In genomic region chr2:13572647-13573407, GRCm38 (mm10) we compare ENCODE assay signal across 8 mouse cellular contexts. TPM values are rescaled to one million over a fixed set of nuclear protein-coding genes. Genes with fewer than 3 reads are reported as not detected.
DNase-seq lines count a peak whose midpoint lies in the region; ATAC-seq lines count a peak whose summit lies in the region.

No protein-coding gene starts in this region.

- H3K9me3 ChIP-seq in forebrain, embryonic 10.5 days, result no peaks in the 10 kb centered on the region
- H3K9me3 ChIP-seq in liver, embryonic 13.5 days (replicated peaks), result no peaks in the 10 kb centered on the region
- H3K9me3 ChIP-seq in stomach, embryonic 14.5 days (ENCODE audit: control insufficient read depth, low read depth, low read length), result no peaks in the 10 kb centered on the region

- no peak for ATAC-seq in CD4-positive, CD25-positive, alpha-beta regulatory T cell, adult 4 months
- no peak; the same call in 1 of the 2 replicates for ATAC-seq in liver, embryonic 13.5 days (ENCODE audit: low read depth)
- peak; percentile 10; the same call in 1 of the 2 replicates for ATAC-seq in stomach, embryonic 14.5 days (ENCODE audit: insufficient number of reproducible peaks, insufficient read depth, low FRiP score, low read depth)

- peaks cover 26% of the 10 kb centered on the region for H3K36me3 ChIP-seq in forebrain, embryonic 10.5 days (replicated peaks)
- H3K36me3 ChIP-seq in liver, embryonic 13.5 days, result no peaks in the 10 kb centered on the region
- peaks cover 4% of the 10 kb centered on the region; the same call in 1 of the 2 replicates for H3K36me3 ChIP-seq in stomach, embryonic 14.5 days (ENCODE audit: control insufficient read depth, insufficient read depth, low read length)

- H3K9ac ChIP-seq in liver, embryonic 13.5 days, result no peak overlapping the region
- H3K9ac ChIP-seq in stomach, embryonic 14.5 days (replicated peaks; ENCODE audit: low read depth, low read length), result peak overlapping the region; percentile 73; the same call in 1 of the 2 replicates

- peaks cover 47% of the 10 kb centered on the region for H3K4me1 ChIP-seq in forebrain, embryonic 10.5 days
- peaks cover 31% of the 10 kb centered on the region for H3K4me1 ChIP-seq in liver, embryonic 13.5 days (replicated peaks)
- H3K4me1 ChIP-seq in stomach, embryonic 14.5 days (ENCODE audit: control insufficient read depth, insufficient read depth, low read length), result peaks cover 13% of the 10 kb centered on the region; the same call in 1 of the 2 replicates

- peak overlapping the region; percentile 66 for H3K4me2 ChIP-seq in liver, embryonic 13.5 days
- peak overlapping the region; percentile 90 for H3K4me2 ChIP-seq in stomach, embryonic 14.5 days (replicated peaks; ENCODE audit: low read depth, low read length)

- H3K27ac ChIP-seq in forebrain, embryonic 10.5 days, result peak overlapping the region; percentile 97
- peak overlapping the region; percentile 58 for H3K27ac ChIP-seq in liver, embryonic 13.5 days
- peak overlapping the region; percentile 98 for H3K27ac ChIP-seq in stomach, embryonic 14.5 days (ENCODE audit: low read length)

- peak; percentile 47 for DNase-seq in CD4-positive, CD25-positive, alpha-beta regulatory T cell, adult 2 months (ENCODE audit: low read depth, low spot score)
- peak; percentile 95 for DNase-seq in 416B (ENCODE audit: low read depth)
- peak; percentile 20 for DNase-seq in forebrain, embryonic 10.5 days (ENCODE audit: extremely low spot score, low spot score)
- DNase-seq in liver, embryonic 13.5 days, result no peak
- DNase-seq in right cerebral cortex, postnatal 14 days, result no peak
- no peak for DNase-seq in right cerebral cortex, adult 18-20 months

- no peaks in the 10 kb centered on the region for H3K27me3 ChIP-seq in forebrain, embryonic 10.5 days (ENCODE audit: poor library complexity, severe bottlenecking)
- peaks cover 60% of the 10 kb centered on the region for H3K27me3 ChIP-seq in liver, embryonic 13.5 days
- no peaks in the 10 kb centered on the region for H3K27me3 ChIP-seq in stomach, embryonic 14.5 days (ENCODE audit: control insufficient read depth, insufficient read depth, low read length)

- 2% methylated on average over 12 of the region's 12 CpGs for WGBS in forebrain, embryonic 10.5 days
- WGBS in liver, embryonic 13.5 days (ENCODE audit: insufficient replicate concordance), result 5% methylated on average over 12 of the region's 12 CpGs
- 11% methylated on average over 12 of the region's 12 CpGs for WGBS in stomach, embryonic 14.5 days

- peak overlapping the region; percentile 94 for H3K4me3 ChIP-seq in forebrain, embryonic 10.5 days
- peak overlapping the region; percentile 60 for H3K4me3 ChIP-seq in liver, embryonic 13.5 days (replicated peaks)
- peak overlapping the region; percentile 82 for H3K4me3 ChIP-seq in stomach, embryonic 14.5 days (ENCODE audit: low read depth, low read length)

RNA-seq across cellular contexts. Expression of gene Vim, which starts 0.9 kb away (rescaled TPM):
- polyA plus RNA-seq in CD4-positive, CD25-positive, alpha-beta regulatory T cell, adult 4 months (2017; shearing (Covaris generic)), result 100 to 1,000 TPM; 335 to 360 TPM
- 885 and 899 TPM in 2 replicates for polyA plus RNA-seq in forebrain, embryonic 10.5 days (2016; fragmentation: Nextera tagmentation; extraction: Ambion mirVana)
- polyA plus RNA-seq in liver, embryonic 13.5 days (2015; fragmentation: Nextera tagmentation; extraction: Ambion mirVana), result 95.1 and 97.9 TPM in 2 replicates
- polyA plus RNA-seq in stomach, embryonic 14.5 days (2014; fragmentation: Nextera tagmentation; extraction: Ambion mirVana), result 539 and 560 TPM in 2 replicates

RNA-seq across cellular contexts. Expression of gene Trdmt1, which starts 28.4 kb away (rescaled TPM):
- polyA plus RNA-seq in CD4-positive, CD25-positive, alpha-beta regulatory T cell, adult 4 months (2017; shearing (Covaris generic)), result 10 to 100 TPM; 12.1 to 19.1 TPM
- 8.4 and 10.1 TPM in 2 replicates for polyA plus RNA-seq in forebrain, embryonic 10.5 days (2016; fragmentation: Nextera tagmentation; extraction: Ambion mirVana)
- 4.8 and 5.3 TPM in 2 replicates for polyA plus RNA-seq in liver, embryonic 13.5 days (2015; fragmentation: Nextera tagmentation; extraction: Ambion mirVana)
- polyA plus RNA-seq in stomach, embryonic 14.5 days (2014; fragmentation: Nextera tagmentation; extraction: Ambion mirVana), result 11.9 and 13.4 TPM in 2 replicates

Comparison
In these comparisons a context has a peak if more than half of its experiments do, and no peak if none do; other contexts are left out.
1. DNase-seq: peak in CD4-positive, CD25-positive, alpha-beta regulatory T cell, adult 2 months (single experiment), 416B (single experiment) and forebrain, embryonic 10.5 days (single experiment); none in liver, embryonic 13.5 days (single experiment), right cerebral cortex, postnatal 14 days (single experiment) and right cerebral cortex, adult 18-20 months (single experiment).
2. Peak in every context shown above with its lines, with median percentiles within 50 percentile points of each other: H3K27ac ChIP-seq and H3K4me3 ChIP-seq.